Mouse (Mus musculus) kidney, adult 2 months (tissue): ENCODE measurements at regions not wholly inside any gene's neighbourhood (a gene's known extent, or its start where the extent isn't known, plus 50 kb on each side); places are given as distances from the start of the nearest gene placed in this dataset.

Source experiments
- CTCF ChIP-seq: fragments of 200-500 bp; conservative IDR thresholded peaks from 2 replicates; pipeline ENCODE4 v1.5.1; 2011; ENCODE audit warnings: low read depth, mild to moderate bottlenecking, control low read depth, low read length, moderate library complexity, mixed read lengths; ENCODE audit not compliant: insufficient read depth, insufficient read length
- POLR2A ChIP-seq: fragments of 200-500 bp; IDR thresholded peaks from one replicate; pipeline ENCODE4 v1.6.1; 2011; ENCODE audit warnings: low read depth, low read length, control low read depth

- no peak for TF ChIP-seq POLR2A
- TF ChIP-seq CTCF: no peak
These were observed 151.0 kb upstream of the Pou1f1 start for GRCm38 (mm10) chr16:65369271-65369670.
